Mouse (Mus musculus) frontal cortex, postnatal 10 days (tissue): ENCODE results near the gene Efcc1.
"Not testable (repeated sequence)": the region's sequence is repeated elsewhere in the genome, so short reads cannot be mapped to it uniquely, and the experiment has no call there.

Source experiments
- DNase-seq, 2 experiments: peaks; one replicate each; pipeline ENCODE4 v3.0.0; 2022; ENCODE audit warnings: low spot score in 2 of 2, mixed read lengths in 1 of 2

The Efcc1 gene

GRCm38 (mm10) chr6:87743281-87743680 is 12.6 kb downstream of the Efcc1 start:
- DNase-seq = no peak

DNA sequence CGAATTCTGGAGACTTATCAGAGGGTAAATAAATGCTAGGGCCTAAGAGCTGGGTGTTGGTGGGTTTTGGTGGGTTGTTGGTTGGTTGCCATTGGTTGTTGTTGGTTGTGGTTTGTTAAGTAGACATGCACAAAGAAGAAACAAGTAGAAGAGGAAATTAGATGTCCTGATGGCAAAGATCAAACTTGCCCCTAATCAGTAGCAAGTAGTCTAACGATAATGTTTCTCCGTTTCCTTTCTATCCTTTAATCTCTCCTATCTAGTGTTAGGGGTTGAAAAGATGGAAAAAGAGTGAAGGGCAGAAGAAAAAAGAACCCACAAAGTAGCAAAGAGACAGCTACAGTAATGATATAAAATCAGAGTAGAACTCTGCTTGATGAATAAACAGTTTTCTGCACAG is 14.0 kb downstream of the Efcc1 start:
- no peak for DNase-seq

DNA sequence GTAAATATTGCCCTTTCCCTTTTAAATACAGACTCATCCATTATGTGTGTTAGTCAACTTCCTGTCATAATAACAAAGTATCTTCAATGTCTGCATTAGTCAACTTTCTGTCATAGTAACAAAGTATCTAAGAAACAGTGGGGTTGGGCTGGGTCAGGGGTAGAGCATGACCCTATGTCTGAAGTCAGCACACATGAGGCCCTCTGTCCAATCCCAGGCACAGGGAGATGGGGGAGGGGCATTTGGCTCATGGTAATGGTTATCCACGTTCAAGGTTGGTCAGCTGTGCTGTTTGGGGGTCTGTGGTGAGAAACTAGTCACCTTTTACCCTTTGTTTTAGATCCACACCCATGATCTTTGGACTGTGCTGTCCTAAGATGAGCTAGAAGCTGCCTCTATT is 14.6 kb downstream of the Efcc1 start:
- no peak for DNase-seq

- DNase-seq = no peak
Measured at GRCm38 (mm10) chr6:87746059-87746458, 15.4 kb downstream of the Efcc1 start.

- DNase-seq = no peak
Measured at GRCm38 (mm10) chr6:87746849-87747248, 16.2 kb downstream of the Efcc1 start.

DNA sequence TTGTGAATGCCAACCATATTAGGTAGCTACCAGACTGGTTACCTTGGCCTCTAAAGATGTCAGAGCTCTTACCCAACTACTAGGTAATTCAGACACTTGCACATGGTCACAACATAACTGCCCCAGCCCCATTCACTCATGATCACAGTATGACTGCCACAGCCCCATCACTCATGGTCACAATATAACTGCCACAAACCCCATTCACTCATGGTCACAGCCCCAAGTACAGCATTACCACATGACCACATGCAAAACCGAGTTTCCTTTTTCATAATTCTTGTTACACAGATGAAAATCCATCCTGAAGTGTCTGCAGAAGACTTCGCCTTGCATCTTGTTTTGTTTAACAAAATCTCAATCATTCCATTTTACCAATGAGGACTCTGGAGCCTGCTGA is 17.4 kb downstream of the Efcc1 start:
- DNase-seq = no peak

- DNase-seq = no peak
Measured at GRCm38 (mm10) chr6:87748531-87748930, 17.9 kb downstream of the Efcc1 start.

DNA sequence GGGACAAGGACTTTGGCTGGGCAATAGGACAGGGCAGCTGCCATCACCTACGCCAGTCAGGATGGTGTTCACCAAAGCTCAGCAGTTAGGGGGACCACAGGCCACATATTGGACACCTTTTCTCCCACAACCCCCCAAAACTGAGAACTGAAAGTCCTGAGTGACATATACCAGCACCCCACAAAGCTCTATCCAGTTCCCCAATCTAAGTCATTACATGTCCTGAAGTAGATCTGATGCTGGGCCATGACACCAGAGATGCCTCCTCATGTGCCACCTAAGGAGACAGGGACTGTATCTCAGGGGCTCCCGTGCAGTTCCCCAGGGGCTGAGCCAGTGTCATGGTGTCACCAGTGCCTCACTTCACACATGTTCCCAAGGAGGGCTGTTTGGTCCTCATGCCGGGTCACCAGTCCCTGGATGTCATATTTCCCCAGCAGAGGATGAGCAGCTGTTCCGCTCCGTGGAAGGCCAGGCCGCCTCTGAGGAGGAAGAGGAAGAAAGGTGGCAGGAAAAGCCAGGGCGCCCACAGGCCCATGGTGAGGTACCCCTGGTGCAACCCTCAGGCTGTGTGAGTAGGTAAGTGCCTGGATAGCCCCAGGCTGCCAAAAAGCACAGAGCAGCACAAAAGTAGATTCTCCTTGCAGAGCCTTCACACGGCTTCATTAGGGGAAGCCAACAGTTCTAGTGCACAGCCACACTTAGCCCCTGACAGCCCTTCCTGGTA is 19.7 kb downstream of the Efcc1 start:
- no peak for DNase-seq

DNA sequence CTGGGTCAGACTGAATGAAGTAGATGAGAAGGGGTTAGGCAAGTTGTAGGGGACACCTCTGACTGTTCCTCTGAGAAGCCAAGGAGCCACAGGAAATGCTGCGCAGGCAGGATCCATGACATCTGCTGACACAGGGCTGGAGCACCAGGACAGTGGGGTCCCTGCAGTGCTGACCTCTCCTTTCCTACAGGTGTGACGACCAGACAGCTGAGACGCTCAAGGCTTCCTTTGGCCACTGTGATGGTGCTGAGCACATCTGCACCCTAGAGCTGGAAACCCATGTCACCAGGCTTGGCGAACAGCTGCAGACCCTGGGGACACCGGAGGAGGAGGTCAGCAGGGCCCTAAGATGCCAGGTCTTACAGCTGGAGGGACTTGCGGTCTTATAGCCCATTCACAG is 20.9 kb downstream of the Efcc1 start:
- DNase-seq = no peak

DNA sequence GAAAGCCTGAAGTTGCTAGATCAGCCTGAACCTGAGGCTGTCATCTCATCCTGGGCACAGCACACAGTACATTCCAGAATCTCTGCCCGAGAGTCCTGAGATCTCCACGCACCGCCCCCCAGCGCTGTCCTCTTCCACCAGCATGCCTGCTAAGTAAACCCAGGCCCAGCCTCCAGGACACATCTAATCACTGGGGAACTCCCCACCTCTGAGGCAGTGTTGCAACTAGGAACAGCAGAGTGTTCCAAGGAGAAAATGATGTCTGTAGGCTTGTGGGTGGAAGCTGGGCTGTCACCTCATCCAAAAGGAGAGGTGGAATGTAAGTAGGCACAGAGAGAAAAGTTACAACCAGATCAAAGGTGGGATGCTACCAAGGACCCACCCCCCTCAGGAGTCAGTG is 24.5 kb downstream of the Efcc1 start:
- no peak for DNase-seq

DNA sequence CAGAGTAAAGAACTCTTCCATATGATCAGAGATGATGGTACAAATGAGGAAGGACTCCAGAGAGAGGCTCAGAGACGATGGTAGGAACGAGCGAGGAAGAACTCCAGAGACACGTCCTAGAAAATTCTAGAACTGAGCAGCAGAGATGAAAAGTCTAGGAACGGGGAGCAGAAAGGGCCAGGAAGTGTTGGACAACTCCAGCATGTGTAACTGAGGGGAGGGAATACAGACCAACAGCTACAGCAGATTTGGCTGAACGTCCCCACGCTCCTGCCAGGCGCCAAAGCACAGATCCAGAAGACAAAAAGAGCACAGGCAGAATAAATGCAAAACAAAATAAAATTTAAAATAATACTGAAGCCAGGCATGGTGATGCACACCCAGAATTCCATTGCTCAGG is 26.2 kb downstream of the Efcc1 start:
- no peak for DNase-seq

DNA sequence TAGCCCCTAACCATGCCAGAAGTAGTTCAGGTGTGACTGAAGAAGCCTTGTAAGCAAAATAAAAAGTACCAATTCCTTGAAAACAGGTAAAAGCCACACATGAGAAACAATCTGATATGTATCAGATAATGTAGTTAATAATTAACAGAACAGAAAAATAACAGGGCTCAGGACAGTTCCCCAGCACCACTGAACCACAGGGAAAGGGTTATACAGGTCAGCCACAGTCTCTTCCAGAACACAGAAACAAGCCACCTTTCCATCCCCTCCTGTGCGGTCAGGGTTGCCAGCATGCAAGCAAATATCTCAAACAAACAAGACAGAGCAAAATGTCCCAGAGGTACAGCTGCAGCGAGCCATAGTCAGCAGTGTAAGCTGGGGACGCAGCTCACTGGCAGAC is 28.7 kb downstream of the Efcc1 start:
- no peak for DNase-seq

GRCm38 (mm10) chr6:87759850-87760249 is 29.2 kb downstream of the Efcc1 start:
- no peak for DNase-seq

GRCm38 (mm10) chr6:87762161-87762560 is 31.5 kb downstream of the Efcc1 start:
- no peak for DNase-seq

- DNase-seq = no peak
Measured at GRCm38 (mm10) chr6:87763376-87764280, 33.0 kb downstream of the Efcc1 start.

- DNase-seq = not testable (repeated sequence)
Measured at GRCm38 (mm10) chr6:87764296-87764695, 33.6 kb downstream of the Efcc1 start.

- DNase-seq = no peak
Measured at GRCm38 (mm10) chr6:87770626-87771025, 40.0 kb downstream of the Efcc1 start.

GRCm38 (mm10) chr6:87774466-87774865 is 43.8 kb downstream of the Efcc1 start:
- no peak for DNase-seq

DNA sequence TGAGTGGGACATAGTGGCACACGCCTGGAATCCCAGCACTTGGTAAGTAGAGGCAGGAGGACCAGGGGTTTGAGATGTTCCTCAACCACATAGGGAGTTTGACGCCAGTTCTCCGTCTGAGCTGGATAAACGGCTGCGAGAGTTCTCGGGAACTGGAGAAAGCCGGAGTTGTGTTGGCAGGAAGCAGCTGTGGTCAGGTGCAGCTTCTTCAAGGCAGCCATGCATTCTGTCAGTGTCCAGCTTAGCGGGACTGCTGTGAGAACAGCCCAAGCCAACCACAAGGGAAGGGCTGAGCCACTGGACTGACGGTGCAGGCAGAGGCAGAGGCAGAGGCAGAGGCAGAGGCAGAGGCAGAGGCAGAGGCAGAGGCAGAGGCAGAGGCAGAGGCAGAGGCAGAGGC is 44.2 kb downstream of the Efcc1 start:
- DNase-seq = no peak

DNA sequence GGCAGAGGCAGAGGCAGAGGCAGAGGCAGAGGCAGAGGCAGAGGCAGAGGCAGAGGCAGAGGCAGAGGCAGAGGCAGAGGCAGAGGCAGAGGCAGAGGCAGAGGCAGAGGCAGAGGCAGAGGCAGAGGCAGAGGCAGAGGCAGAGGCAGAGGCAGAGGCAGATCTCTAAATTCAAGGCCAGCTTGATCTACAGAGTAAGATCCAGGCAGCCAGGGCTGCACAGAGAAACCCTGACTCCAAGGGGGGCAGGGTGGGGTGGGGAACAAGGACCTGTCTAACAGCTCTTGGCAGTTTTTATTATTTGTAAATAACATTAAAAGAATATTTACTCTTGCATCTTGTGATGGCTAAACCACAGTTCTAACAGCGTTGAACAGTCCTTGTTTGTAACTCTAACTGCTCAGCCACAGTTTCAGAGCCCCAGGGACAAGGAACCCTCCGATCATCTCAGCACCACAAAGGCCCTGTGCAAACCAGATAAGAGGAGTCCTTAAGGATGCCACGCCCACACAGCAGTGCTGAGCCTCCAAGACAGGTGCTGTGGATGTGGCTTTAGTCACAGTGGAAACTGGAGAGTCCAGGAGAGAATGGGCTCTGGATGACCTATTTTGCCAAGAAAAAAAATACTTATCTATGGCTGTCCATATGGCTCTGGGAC is 45.0 kb downstream of the Efcc1 start:
- no peak for DNase-seq

GRCm38 (mm10) chr6:87776663-87777062 is 46.0 kb downstream of the Efcc1 start:
- no peak for DNase-seq

DNA sequence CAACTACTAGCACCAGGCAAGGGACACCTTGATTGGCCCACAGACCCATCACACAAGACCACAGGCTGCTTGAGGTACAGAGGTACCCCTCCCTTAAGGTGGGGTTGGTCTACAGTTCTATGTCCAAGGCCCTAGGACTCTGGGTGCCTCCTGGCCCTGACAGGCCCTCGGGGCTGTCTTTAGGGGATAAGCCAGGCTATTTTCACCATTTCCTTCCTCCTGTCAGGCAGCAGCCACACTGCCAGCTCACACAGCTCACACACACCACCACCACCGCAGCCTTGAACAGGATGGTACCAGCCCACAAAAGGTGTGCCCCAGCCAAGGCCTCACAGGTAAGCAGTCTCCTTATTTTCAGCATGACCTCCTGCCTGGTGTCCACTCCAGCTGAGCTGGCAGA is 47.2 kb downstream of the Efcc1 start, which contains the start of gene Gp9:
Gp9 (plus strand) TSS at position 231 of the 400 bp plus-strand sequence.
- DNase-seq = no peak
